Mouse (Mus musculus) embryonic stem cell, embryonic (primary cell): Measurements from ENCODE around the gene D130043K22Rik.
"Not testable (repeated sequence)": the region's sequence is repeated elsewhere in the genome, so short reads cannot be mapped to it uniquely, and the experiment has no call there.

Experiments used
- CTCF ChIA-PET, 4 experiments: fragments of 300-600 bp in 2 of 4; fragments of 350-600 bp in 2 of 4; sonication (Branson Sonifier 250); formaldehyde crosslinking; loops; one replicate each; lab custom pipeline; 2022; ENCODE audit warnings: inconsistent platforms in 2 of 4; lab: Charles Lee
- POLR2A ChIA-PET, 4 experiments: fragments of 300-600 bp in 2 of 4; fragments of 350-600 bp in 2 of 4; sonication (Branson Sonifier 250); formaldehyde crosslinking; loops; one replicate each; lab custom pipeline; 2022; ENCODE audit warnings: antibody characterized with exemption in 4 of 4, inconsistent platforms in 1 of 4; lab: Charles Lee

Gene D130043K22Rik

DNA sequence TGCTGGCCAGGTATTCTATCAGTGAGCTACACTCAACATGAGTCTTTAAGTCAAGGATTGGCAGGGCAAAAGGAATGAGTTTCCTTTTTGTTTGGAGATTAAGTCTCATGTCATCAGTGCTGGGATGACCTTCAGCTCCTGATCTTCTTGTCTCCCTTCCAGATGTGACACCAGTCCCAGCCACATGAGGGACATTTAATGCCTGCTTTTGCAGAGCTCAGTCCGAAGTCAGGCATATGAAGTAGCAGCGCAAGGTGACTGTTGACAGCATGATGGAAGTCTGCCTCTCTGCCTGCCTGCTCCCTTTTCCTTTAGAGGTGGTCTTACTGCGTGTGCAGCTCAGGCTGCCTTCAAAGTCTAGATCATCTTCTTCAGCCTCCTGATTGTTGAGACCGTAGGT, 20.3 kb upstream of the D130043K22Rik start:
- CTCF ChIA-PET: interaction anchor here in 1 of 4 experiments (1.1 kb wide), 1 partner anchor 111 kb away, joined by 4 read pairs; no protein-coding TSS in a partner anchor
- POLR2A ChIA-PET: interaction anchor here in 3 of 4 experiments (0.6 to 13.9 kb wide), 13 partner anchors 8 to 109 kb away, joined by 3 to 200 read pairs (median 5); partner anchors contain the start of genes D130043K22Rik (in 1 of the 3) and Tdp2 (in 1 of the 3)

DNA sequence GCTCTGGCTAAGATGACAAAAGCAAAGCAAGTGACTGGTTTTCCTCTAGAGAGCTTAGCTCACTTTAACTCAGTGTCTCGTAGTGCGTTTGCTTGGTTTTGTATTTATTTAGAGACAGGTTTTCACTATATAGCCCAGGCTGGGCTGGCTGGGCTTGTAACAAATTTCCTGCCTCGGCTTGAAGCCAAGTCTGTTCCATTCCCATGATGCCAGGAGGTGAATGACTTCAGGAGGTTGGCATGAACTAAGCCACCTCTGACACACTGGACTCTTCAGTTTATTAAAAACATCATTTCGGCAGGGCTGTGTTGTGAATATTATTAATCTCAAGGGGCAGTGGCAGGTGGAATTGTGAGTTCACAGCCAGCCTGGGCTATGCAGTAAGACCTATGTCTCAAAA, 19.3 kb upstream of the D130043K22Rik start:
- CTCF ChIA-PET: no interaction called here
- POLR2A ChIA-PET: interaction anchor here in 2 of 4 experiments (0.9 to 13.9 kb wide), 9 partner anchors 9 to 38 kb away, joined by 3 to 200 read pairs (median 6); partner anchors contain the start of genes D130043K22Rik (in 1 of the 2) and Tdp2 (in 1 of the 2)

DNA sequence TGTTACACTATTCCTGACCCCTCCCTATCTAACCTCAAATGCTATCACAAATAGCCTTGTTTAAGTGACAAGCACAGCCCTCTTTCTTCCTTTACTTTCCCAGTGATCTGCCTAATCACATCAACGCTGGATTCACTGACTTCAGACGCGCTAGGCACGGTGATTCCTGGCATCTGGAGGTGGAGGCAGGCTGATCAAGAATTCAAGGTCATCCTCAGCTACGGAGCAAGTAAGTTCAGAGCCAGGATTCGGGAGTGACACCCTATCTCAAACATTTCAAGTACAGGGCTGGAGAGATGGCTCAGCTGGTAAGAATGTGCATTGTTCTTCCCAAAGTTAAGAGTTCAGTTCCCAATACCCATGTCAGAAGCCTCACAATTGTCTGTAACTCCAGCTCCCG, 18.8 kb upstream of the D130043K22Rik start:
- CTCF ChIA-PET: no interaction called here
- POLR2A ChIA-PET: interaction anchor here in 3 of 4 experiments (0.5 to 13.9 kb wide), 9 partner anchors 8 to 127 kb away, joined by 3 to 200 read pairs (median 4); partner anchors contain the start of genes D130043K22Rik (in 1 of the 3) and Tdp2 (in 1 of the 3)

DNA sequence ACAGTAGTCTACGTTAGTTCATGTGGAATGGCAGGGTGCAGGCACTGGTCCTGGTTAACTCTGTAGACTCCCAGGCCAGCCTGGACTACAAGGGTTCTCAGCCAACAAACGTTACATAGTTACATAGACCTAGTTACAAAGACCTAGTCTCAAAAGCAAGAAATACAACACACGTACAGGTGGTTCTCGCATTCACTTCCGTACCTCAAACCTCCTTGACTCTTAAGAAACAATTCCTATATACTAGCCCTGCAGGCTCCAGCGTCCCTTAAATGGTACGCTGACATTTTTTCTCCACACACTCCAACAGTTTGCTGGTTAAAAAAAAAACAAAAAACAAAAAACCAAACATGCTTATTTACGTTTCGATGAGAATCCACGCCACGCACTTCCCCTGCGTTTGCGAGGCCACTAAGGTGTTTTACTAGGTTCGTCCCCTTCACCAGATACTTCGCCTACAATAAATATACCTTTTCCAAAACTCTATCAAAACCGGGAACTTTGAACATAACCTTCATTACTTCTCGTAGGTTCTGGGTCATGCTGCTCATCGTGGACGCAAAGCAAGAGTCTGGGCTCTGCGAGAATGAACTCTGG, 14.1 kb upstream of the D130043K22Rik start:
- ChIA-PET CTCF (no interaction called here), POLR2A (interaction anchor here in 1 of 4 experiments (1.4 to 2.3 kb wide), 2 partner anchors 15 to 30 kb away, joined by 5 to 9 read pairs; no protein-coding TSS in a partner anchor)

DNA sequence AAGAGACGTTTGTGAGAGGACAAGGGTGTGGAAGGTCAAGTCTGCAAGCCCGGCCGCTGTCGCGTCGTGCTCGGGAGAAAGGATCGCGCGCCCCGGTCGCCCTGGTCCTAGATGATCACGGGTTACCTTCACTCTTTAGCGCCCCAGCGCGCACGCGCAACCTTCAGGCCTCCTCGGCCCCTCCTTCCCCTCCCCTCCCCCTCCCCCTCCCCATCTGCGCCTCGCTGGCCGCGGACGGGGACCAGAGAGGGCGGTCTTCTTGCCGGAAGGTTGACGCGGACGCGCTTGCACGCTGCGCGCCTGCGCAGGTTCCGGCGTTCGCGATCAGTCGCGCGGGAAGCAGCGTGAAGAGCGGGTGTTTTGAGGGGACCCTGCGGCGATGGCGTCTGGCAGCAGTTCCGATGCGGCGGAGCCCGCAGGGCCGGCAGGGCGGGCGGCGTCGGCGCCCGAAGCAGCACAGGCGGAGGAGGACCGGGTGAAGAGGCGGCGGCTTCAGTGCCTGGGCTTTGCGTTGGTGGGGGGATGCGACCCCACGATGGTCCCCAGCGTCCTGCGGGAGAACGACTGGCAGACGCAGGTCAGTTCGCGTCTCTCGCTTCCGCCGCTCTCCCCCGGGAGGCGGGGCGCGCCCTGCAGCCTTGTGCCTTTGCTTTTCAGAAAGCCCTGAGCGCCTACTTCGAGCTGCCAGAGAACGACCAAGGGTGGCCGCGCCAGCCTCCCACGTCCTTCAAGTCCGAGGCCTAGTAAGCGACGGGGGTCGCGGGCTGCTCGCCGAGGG, 13.4 kb upstream of the D130043K22Rik start, which contains the start of the genes Acot13 and Tdp2:
Acot13 (minus strand) TSS at position 188 of the 778 bp plus-strand sequence.
Tdp2 (plus strand) TSS at position 327 of the 778 bp plus-strand sequence.
- POLR2A ChIA-PET: interaction anchor here (0.6 to 14.8 kb wide), 24 partner anchors 9 to 269 kb away, joined by 3 to 200 read pairs (median 4); partner anchors contain the start of genes D130043K22Rik (in 2 of the 4), Aldh5a1 (in 1 of the 4) and Gmnn (in 1 of the 4)
- CTCF ChIA-PET: no interaction called here

DNA sequence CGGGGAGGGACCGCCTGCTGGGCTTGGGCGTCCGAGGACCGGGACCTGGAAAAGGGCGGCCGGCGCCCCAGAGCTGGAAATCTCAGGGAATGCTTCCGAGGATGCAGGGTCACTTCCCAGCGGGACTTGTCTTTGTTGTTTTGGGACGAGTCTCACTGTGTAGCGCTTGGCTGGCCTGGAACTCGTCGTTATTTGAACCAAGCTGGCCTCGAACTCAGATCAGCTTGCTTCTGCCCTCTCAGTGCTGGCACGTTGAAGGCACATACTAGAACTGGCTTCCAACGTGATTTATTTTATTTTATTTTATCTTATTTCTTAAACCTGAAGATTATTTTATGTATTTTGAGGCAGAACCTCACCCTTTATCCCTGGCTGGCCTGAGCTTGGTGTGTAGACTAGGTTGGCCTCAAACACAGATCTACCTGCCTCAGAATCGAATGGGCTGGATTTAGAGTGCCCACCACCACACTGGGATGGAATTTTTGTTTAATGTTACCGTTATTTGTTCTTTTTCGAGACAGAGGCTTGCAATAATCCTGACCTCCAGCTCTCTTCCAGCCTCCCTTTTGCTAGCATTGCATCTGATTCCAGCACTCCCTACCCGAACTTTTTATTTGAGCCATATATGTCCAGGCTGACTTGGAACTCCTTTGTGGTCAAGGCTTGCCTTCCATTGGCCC, 12.7 kb upstream of the D130043K22Rik start:
- CTCF ChIA-PET: interaction anchor here in 1 of 4 experiments (0.6 kb wide), 1 partner anchor 101 kb away, joined by 4 read pairs; no protein-coding TSS in a partner anchor
- POLR2A ChIA-PET: interaction anchor here (0.6 to 14.8 kb wide), 27 partner anchors 8 to 270 kb away, joined by 3 to 200 read pairs (median 4); partner anchors contain the start of genes D130043K22Rik (in 2 of the 4), Aldh5a1 (in 1 of the 4) and Gmnn (in 1 of the 4)

DNA sequence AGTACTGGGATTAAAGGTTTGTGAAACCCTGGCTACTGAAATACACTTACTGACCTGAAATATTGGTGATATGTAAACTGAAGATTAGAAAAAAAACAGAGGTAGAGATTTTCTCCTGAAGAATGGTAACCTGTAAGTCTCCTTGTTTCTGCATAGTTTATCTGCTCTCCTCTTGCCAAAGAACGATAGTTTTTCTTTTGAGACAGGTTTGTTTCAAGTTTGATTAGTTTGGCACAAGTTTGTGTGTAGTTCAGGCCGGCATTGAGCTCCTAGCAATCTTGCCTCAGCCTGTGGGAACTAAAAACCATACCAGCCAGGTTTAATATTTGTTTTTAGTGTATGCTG, 12.2 kb upstream of the D130043K22Rik start:
- POLR2A ChIA-PET: interaction anchor here (0.6 to 14.8 kb wide), 25 partner anchors 10 to 119 kb away, joined by 3 to 200 read pairs (median 4); partner anchors contain the start of genes D130043K22Rik (in 2 of the 4), Aldh5a1 (in 1 of the 4) and Gmnn (in 1 of the 4)
- CTCF ChIA-PET: no interaction called here

DNA sequence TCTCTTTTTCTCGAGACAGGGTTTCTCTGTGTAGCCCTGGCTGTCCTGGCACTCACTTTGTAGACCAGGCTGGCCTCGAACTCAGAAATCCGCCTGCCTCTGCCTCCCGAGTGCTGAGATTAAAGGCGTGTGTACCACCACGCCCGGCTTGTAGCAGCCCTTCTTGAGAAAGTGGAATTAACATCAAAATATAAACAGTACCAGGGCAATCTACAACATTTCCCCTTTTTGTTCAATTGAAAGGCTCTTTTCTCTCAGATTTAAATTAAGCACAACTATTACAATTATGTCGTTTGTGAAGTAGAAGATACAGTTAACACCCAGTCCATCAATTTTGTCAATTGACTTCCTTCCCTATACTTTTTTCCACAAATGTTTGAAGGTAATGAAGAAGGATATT, 7.2 kb upstream of the D130043K22Rik start:
- POLR2A ChIA-PET: interaction anchor here in 3 of 4 experiments (0.7 to 14.8 kb wide), 15 partner anchors 9 to 1254 kb away, joined by 3 to 200 read pairs (median 4); partner anchors contain the start of gene D130043K22Rik (in 1 of the 3)

DNA sequence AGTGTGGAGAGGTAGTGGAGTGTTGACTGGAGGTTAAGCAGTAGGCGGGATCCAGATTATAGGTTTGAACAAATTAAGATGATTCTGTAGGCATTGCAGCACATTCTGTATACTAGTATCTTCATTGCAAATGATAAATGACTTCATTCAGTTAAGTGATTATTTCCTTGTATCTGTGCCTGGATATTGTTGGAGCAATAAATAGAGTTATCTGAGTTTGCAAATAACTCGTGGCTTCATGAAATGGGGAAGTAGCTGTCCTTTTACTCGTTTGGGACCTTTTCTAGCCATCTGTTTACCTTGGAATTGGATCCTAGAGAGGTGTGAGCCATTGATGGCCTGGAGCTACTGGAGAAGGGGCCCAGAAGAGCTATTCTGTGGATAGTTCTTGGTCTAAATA, 5.1 kb upstream of the D130043K22Rik start:
- CTCF ChIA-PET: interaction anchor here in 1 of 4 experiments (1.2 kb wide), 1 partner anchor 23 kb away, joined by 3 read pairs; no protein-coding TSS in a partner anchor
- POLR2A ChIA-PET: interaction anchor here in 3 of 4 experiments (0.5 to 14.8 kb wide), 26 partner anchors 8 to 148 kb away, joined by 3 to 200 read pairs (median 4); partner anchors contain the start of genes Acot13 (in 1 of the 3), Aldh5a1 (in 1 of the 3), Gmnn (in 1 of the 3) and Tdp2 (in 1 of the 3)

More for the DNA sequence above, 7.2 kb upstream of the D130043K22Rik start:
- CTCF ChIA-PET: not testable (repeated sequence)

DNA sequence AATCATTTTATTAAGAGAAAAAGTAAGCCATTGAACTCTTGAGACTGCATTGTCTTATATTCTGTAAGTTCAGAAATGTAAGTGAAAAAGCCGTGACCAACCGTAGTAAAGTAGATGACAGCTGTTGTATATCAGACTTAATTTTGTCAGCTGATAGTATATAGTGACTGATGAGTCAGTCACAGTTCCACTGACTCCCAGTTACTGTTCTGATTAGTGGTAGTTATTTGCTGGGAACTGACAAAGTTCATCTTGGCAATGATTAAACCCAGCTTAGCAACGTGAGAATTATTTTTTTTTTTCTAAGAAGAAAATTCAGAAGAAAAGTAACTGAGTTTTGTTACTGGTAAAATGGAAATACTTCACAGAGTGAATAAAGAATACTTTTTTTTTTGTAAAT, 3.2 kb upstream of the D130043K22Rik start:
- ChIA-PET CTCF (no interaction called here), POLR2A (interaction anchor here (0.6 to 14.8 kb wide), 9 partner anchors 19 to 1049 kb away, joined by 3 to 200 read pairs (median 3); no protein-coding TSS in a partner anchor)

DNA sequence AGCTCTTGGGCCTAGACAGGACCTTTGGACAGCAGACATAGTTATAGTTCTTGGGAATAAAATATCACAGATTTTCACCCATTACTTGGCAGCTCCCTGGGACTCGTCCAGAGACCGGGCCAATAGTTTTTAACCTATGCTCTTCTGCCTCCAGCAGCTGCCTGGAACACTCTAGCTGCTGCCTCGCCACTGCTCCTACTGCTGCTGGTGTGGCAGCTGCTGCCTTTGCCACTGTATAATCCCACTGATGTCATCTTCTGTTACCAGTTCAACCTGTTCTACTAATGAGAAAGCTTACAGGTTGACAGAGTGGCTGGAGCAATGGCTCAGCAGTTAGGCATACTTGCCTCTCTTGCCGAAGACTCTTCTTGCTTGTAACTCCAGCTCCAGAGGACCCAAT, 4.4 kb downstream of the D130043K22Rik start:
- POLR2A ChIA-PET: interaction anchor here in 2 of 4 experiments (1.1 to 2.4 kb wide), 9 partner anchors 9 to 71 kb away, joined by 3 to 12 read pairs (median 4); no protein-coding TSS in a partner anchor
- CTCF ChIA-PET: interaction anchor here in 2 of 4 experiments (1.2 to 1.7 kb wide), 2 partner anchors 13 kb away, joined by 3 to 4 read pairs; no protein-coding TSS in a partner anchor

DNA sequence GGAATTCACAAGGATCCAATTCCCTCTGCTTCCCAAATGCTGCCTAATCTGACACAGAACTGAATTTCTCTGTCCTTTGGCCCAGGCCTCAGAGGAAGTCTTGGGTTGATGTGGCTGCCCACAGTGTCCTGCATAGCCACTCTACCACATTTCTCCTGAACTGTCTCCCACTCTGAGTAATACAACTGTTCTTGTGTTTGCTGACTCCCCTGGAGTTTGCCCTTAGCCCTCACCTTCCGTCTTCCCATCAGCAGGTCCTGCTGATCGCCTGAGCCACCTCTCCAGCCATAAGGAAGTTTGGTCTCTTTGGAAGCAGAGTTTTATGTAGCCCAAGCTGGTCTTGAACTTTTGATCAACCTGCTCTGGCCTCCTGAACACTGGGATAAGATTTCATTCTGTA, 7.1 kb downstream of the D130043K22Rik start:
- CTCF ChIA-PET: interaction anchor here in 1 of 4 experiments (1.4 kb wide), 1 partner anchor 10 kb away, joined by 8 read pairs; no protein-coding TSS in a partner anchor
- POLR2A ChIA-PET: interaction anchor here in 2 of 4 experiments (1.1 to 1.5 kb wide), 4 partner anchors 8 to 31 kb away, joined by 3 to 4 read pairs (median 4); no protein-coding TSS in a partner anchor

DNA sequence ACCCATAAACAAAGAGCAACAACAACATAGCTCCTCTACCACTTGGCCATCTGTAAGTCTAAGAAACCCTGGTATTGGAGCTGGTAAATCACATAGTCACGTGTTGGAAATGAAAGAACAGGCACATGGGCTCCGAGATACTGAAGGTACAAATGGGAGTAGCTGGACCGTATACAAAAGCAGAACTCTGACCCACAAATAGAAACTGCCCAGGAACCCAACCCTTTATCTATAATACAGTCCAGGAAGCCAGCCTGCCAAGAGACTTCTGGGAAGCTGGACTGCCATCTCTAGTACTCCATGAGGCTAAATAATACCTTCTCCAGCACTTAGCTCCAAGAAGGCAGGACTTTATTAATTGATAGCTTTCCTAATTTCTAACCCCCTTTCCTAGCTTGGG, 7.6 kb downstream of the D130043K22Rik start:
- ChIA-PET POLR2A (interaction anchor here in 2 of 4 experiments (0.6 to 1.5 kb wide), 7 partner anchors 9 to 54 kb away, joined by 3 to 4 read pairs (median 3); no protein-coding TSS in a partner anchor), CTCF (interaction anchor here in 1 of 4 experiments (1.4 kb wide), 1 partner anchor 10 kb away, joined by 8 read pairs; no protein-coding TSS in a partner anchor)

DNA sequence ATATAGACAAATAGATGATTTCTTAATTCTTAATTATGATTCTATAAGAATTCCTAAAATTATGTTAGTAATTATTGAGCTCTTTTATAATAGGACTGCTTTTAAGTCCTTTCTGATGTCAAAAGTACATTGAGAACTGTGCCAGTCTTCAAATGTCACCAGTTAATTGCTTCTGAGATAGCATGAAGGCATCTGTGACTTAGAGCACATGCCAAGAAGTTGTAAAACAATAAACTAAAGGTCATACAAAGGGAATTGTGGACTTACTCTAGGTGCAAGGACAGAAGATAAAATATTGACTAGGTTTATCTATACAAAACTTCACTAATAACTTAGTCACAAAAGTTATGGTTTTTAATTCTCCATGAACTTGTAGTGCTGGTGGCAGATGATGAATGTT, 14.2 kb downstream of the D130043K22Rik start:
- POLR2A ChIA-PET: interaction anchor here in 1 of 4 experiments (0.6 kb wide), 1 partner anchor 38 kb away, joined by 3 read pairs; no protein-coding TSS in a partner anchor
- CTCF ChIA-PET: no interaction called here

DNA sequence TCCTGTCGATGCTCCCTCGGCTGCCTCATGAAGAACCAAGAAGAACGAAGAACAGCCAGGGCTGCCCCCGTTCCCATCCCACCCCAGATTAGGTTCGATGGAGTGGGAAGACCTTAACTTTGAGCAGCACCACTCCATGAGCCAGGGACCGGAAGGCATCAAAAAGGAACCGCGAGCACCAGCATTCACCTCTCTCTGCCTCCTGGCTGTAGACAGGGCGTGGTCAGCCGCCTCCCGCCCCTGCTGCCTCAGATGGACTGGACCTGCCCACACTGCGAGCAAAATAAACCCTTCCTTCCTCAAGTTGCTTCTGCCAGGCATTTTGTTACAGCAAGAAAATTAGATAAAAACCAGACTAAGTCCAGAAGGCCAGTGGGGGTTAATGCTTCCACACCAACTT, 16.1 kb downstream of the D130043K22Rik start:
- ChIA-PET POLR2A (interaction anchor here in 1 of 4 experiments (1.1 to 1.9 kb wide), 4 partner anchors 16 to 44 kb away, joined by 3 to 8 read pairs (median 4); no protein-coding TSS in a partner anchor), CTCF (interaction anchor here in 1 of 4 experiments (1.6 kb wide), 1 partner anchor 59 kb away, joined by 3 read pairs; no protein-coding TSS in a partner anchor)

DNA sequence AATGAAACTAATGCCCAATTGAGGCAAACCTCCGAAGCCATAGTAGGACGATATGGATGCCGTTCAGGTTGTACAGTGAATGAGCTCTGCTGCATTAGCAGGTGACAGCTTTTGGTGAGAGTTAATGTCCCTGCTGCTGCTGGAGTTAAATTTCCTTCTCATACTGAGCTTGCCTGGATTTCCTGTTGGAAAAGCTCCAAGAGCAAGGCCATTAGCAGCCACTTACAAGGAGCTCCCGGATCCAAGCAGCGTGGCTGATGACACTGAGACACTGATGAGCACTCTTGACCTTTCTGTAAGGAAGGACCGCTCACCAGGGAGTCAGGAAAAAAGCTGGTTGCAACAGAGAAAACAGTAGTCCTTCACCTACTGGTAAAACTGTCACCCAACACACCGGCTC, 17.1 kb downstream of the D130043K22Rik start:
- ChIA-PET POLR2A (interaction anchor here in 2 of 4 experiments (0.6 to 2.4 kb wide), 10 partner anchors 14 to 1123 kb away, joined by 3 to 8 read pairs (median 4); no protein-coding TSS in a partner anchor), CTCF (interaction anchor here (0.7 to 1.9 kb wide), 12 partner anchors 9 to 127 kb away, joined by 3 to 9 read pairs (median 4); no protein-coding TSS in a partner anchor)
